Mouse (Mus musculus) liver, adult 2 months (tissue): ENCODE measurements at regions not wholly inside any gene's neighbourhood (a gene's known extent, or its start where the extent isn't known, plus 50 kb on each side); places are given as distances from the start of the nearest gene placed in this dataset.

Source experiments
- CTCF ChIP-seq: fragments of 200-500 bp; IDR thresholded peaks from 2 replicates; pipeline ENCODE4 v1.5.1; 2011; ENCODE audit warnings: low read depth, low read length, control low read depth
- POLR2A ChIP-seq: fragments of 200-500 bp; IDR thresholded peaks from 2 replicates; pipeline ENCODE4 v1.6.1; 2011; ENCODE audit warnings: low read length, control low read depth; ENCODE audit not compliant: insufficient read depth; ENCODE audit errors: extremely low read depth

- TF ChIP-seq POLR2A (no peak), CTCF (no peak)
Measured at GRCm38 (mm10) chr13:39362536-39362935, 401.9 kb upstream of the Slc35b3 start.
